Mouse (Mus musculus): ENCODE data around the gene Ano4. TPM values are rescaled to one million over a fixed set of nuclear protein-coding genes. Genes with fewer than 3 reads are reported as not detected.

Ano4 gene
- polyA plus RNA-seq, 1 experiment from 2014 or later: 2.8 TPM

DNA sequence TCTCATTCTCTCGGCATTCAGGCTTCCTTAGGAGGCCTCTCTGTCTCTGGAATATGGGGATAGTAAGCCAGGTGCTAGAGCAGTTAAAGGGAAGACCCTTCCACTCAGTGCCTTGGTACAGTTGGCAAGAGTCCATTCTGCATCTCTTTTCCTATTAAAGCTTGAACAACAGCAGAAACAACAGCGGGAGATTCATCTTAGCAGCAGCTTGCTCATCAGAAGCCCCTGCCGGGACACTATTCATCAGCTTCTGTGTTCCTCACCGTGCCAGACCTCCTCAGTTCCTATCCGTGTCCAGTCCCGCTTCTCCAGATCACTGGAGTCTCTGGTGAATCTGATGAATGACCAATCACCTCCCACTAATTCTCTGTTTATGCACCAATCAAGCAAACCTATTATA lies 128.5 kb downstream of the Ano4 start:
- no peaks in the 10 kb centered on the region for H3K4me1 ChIP-seq
- no peak overlapping the region for H3K9ac ChIP-seq
- H3K27ac ChIP-seq: no peak overlapping the region
- no peak overlapping the region for H3K4me2 ChIP-seq
- 78% methylated on average over 6 of the region's 6 CpGs for WGBS
- no peak for ATAC-seq
- no peaks in the 10 kb centered on the region for H3K9me3 ChIP-seq (replicated peaks)
- H3K36me3 ChIP-seq (ENCODE audit: poor library complexity, severe bottlenecking): no peaks in the 10 kb centered on the region
- H3K4me3 ChIP-seq: no peak overlapping the region
- no peaks in the 10 kb centered on the region for H3K27me3 ChIP-seq

DNA sequence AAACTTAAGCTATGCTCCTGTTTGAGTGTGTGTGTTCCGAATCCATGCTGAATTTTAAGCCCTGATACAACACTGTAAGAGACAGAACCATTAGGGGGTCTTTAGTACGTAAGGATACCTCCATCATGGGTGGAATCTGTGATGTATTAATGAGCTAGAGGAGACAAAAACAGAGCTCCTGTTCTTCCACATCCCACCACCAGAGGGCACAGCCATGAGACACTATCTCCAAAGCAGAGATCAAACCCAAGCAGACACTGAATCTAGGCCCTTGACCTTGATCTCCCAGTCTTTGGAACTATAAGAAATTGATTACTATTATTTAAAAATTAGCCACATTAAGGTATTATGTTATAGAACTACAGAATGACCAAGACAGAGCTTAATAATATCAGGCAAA lies 138.7 kb downstream of the Ano4 start:
- no peak for ATAC-seq
- Histone ChIP-seq H3K9me3 (replicated peaks) (no peaks in the 10 kb centered on the region), H3K4me3 (no peak overlapping the region), H3K4me2 (no peak overlapping the region), H3K9ac (no peak overlapping the region), H3K4me1 (no peaks in the 10 kb centered on the region), H3K27me3 (no peaks in the 10 kb centered on the region), H3K36me3 (ENCODE audit: poor library complexity, severe bottlenecking) (no peaks in the 10 kb centered on the region), H3K27ac (no peak overlapping the region)
- WGBS: 31% methylated on average over 2 of the region's 2 CpGs

DNA sequence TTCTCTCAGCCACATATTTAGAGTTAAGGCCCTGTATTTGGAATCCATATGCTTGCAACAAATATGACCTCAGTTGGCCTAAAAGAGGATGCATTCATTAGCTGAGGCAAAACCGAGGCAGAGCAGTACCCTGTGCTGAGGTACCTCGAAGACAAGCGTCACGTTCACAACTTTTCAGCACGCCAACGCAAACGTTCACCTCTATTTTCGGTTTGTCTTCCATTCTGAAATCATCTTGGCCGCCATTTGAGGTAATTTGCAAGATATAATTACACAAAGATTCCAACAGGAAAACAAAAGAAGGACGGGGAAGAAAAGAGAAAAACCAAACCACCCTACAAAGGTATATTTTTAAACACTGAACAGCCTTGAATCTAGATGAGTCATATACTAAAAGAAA lies 148.1 kb downstream of the Ano4 start:
- H3K27me3 ChIP-seq: no peaks in the 10 kb centered on the region
- no peak overlapping the region for H3K4me2 ChIP-seq
- ATAC-seq: no peak
- H3K4me3 ChIP-seq: no peak overlapping the region
- H3K9ac ChIP-seq: no peak overlapping the region
- no peaks in the 10 kb centered on the region for H3K4me1 ChIP-seq
- H3K36me3 ChIP-seq (ENCODE audit: poor library complexity, severe bottlenecking): no peaks in the 10 kb centered on the region
- H3K27ac ChIP-seq: no peak overlapping the region
- H3K9me3 ChIP-seq (replicated peaks): no peaks in the 10 kb centered on the region
- WGBS: 89% methylated on average over 10 of the region's 10 CpGs

DNA sequence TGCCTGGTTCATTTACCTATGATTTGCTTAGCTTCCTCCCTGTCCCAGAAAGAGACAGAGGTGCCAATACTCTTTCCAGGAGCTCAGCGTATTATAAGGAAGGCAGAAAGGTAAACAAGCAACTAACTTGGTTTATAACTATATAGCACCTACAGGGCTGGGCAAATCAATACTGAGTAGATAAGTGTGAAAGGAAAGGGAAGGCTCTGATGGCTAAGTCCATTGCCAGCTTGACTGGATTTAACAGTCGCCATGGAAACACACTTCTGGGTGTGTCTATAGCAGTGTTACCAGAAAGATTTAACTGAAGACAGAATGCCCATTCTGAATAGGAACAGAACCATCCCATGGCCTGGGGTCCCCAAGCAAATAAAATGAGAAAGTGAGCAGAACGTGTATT lies 149.5 kb downstream of the Ano4 start:
- no peak for ATAC-seq
- Histone ChIP-seq H3K27me3 (no peaks in the 10 kb centered on the region), H3K9ac (no peak overlapping the region), H3K27ac (no peak overlapping the region), H3K4me2 (no peak overlapping the region), H3K4me1 (no peaks in the 10 kb centered on the region), H3K4me3 (no peak overlapping the region), H3K9me3 (replicated peaks) (no peaks in the 10 kb centered on the region), H3K36me3 (ENCODE audit: poor library complexity, severe bottlenecking) (no peaks in the 10 kb centered on the region)
- WGBS: 78% methylated on average over 3 of the region's 3 CpGs

DNA sequence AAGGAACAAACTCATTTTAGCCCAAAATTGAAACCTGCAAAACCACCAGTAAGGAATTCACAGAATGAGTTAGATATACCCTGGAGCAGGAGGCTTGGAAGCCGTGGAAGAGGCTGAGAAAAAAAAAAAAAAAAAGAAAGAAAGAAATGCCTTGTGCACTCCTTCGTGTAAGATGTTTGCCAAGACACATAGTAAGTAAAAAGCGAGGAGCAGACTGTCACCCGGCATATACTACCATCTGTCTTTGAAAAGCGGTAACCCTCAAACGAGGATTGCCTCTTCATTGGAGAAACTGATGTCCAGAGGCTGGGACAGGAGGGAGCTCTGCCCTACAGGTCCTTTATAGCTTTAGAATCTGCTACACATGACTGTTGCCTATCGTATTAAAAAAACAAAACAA lies 150.1 kb downstream of the Ano4 start:
- ATAC-seq: no peak; the same call in 1 of the 2 replicates
- H3K4me2 ChIP-seq: no peak overlapping the region
- H3K36me3 ChIP-seq (ENCODE audit: poor library complexity, severe bottlenecking): no peaks in the 10 kb centered on the region
- 80% methylated on average over 7 of the region's 7 CpGs for WGBS
- no peak overlapping the region for H3K9ac ChIP-seq
- H3K4me3 ChIP-seq: no peak overlapping the region
- H3K27ac ChIP-seq: no peak overlapping the region
- H3K4me1 ChIP-seq: no peaks in the 10 kb centered on the region
- no peaks in the 10 kb centered on the region for H3K27me3 ChIP-seq
- H3K9me3 ChIP-seq (replicated peaks): no peaks in the 10 kb centered on the region

DNA sequence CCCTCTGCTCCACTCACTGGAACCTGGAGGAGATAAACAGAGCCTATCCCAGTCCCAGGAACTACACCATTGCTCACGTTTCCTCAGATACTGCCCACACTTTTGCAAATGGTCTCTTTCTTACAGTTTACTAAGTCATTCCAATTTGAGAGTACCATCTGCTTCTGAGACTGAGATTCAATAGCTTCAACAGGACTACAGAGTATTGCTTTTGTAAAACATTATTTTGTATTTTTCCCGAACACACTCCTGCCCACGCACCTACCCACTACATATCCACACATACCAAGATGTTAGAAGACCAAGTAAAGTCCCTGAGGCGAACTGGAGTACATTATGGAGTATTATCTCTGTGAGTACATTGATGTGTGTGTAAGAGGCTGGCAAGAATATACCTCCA lies 166.6 kb downstream of the Ano4 start:
- Histone ChIP-seq H3K27me3 (no peaks in the 10 kb centered on the region), H3K4me2 (no peak overlapping the region), H3K9ac (no peak overlapping the region), H3K4me1 (no peaks in the 10 kb centered on the region), H3K4me3 (no peak overlapping the region), H3K27ac (no peak overlapping the region), H3K36me3 (ENCODE audit: poor library complexity, severe bottlenecking) (no peaks in the 10 kb centered on the region), H3K9me3 (replicated peaks) (no peaks in the 10 kb centered on the region)
- no peak for ATAC-seq
- WGBS: 82% methylated on average over 4 of the region's 4 CpGs

DNA sequence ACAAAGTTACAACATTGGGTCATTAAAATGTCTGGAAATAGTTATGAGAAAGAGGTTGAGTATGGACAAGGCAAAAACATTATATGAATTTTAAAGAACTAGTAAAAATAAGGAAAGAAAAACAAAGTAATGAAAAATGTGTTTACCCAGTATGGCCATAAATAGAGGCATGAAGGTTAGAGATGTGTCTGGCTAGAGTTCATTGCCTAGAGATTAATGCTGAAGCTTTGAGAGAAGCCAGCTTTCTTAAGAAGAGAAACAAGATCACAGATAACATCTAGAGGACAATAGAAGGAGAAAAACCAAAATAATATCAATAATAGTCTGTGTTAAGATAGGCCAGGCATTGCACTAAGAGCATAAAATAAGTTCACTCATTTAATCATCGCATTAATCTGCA lies 180.0 kb downstream of the Ano4 start:
- no peaks in the 10 kb centered on the region for H3K27me3 ChIP-seq
- no peaks in the 10 kb centered on the region for H3K36me3 ChIP-seq (ENCODE audit: poor library complexity, severe bottlenecking)
- no peak for ATAC-seq
- no peak overlapping the region for H3K27ac ChIP-seq
- no peak overlapping the region for H3K9ac ChIP-seq
- 95% methylated on average over 1 of the region's 1 CpGs for WGBS
- no peaks in the 10 kb centered on the region for H3K4me1 ChIP-seq
- no peak overlapping the region for H3K4me3 ChIP-seq
- H3K9me3 ChIP-seq (replicated peaks): no peaks in the 10 kb centered on the region; the same call in 1 of the 2 replicates
- H3K4me2 ChIP-seq: no peak overlapping the region

DNA sequence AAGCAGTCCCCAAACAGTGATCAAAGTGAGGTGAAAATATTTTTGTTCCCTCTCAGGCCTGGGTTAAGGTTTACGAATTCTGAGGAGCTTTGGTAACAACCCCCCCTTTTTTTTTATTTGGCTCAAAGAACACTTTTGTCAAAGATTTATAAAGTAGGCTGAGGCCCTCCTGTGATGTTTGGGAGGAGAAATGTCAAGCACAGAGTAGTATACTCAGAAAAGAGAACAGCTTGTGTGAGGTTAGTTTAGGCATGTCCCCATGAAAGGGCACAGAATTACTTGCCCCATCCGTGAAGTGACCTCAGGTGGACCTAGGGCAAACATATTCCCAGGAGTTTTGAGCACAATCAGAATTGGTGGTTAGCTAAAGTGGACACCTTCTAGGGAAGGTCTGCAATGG lies 189.1 kb downstream of the Ano4 start:
- no peak overlapping the region for H3K9ac ChIP-seq

DNA sequence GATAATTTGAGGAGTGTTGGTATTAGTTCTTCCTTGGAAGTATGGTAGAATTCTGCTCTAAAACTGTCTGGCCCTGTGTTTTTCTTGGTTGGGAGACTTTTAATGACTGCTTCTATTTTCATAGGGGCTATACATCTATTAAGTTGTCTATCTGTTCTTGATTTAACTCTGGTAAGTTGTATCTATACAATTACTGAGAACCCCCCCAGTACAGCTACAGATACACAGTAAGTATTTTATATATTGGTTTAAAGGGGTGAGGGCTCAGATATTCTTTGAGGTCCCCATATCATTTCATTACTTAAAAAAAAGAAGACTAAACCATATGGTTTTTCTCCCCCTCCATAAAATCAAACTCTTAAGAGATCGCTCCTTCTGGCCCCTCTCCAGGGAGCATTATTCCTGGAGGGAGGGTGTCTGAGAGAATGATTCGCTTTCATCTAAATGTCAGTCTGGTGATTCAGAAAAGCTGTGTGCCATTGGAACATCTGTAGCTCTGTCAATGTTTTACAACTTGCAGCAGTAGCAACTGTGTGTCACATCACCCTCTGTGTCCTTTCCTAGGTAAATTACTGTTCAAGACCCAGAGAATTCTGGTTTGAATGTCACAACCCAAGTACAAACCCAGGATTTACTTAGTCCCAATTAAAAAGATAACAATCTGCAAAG lies 189.6 kb downstream of the Ano4 start:
- Histone ChIP-seq H3K9me3 (replicated peaks) (no peaks in the 10 kb centered on the region), H3K9ac (no peak overlapping the region), H3K36me3 (ENCODE audit: poor library complexity, severe bottlenecking) (no peaks in the 10 kb centered on the region), H3K4me2 (no peak overlapping the region), H3K27ac (no peak overlapping the region), H3K4me3 (no peak overlapping the region), H3K27me3 (no peaks in the 10 kb centered on the region), H3K4me1 (no peaks in the 10 kb centered on the region)
- no peak for ATAC-seq
- 80% methylated on average over 2 of the region's 2 CpGs for WGBS

More for the DNA sequence above, 189.1 kb downstream of the Ano4 start:
- Histone ChIP-seq H3K27ac (no peak overlapping the region), H3K4me2 (no peak overlapping the region), H3K4me1 (no peaks in the 10 kb centered on the region), H3K4me3 (no peak overlapping the region), H3K36me3 (ENCODE audit: poor library complexity, severe bottlenecking) (no peaks in the 10 kb centered on the region), H3K27me3 (no peaks in the 10 kb centered on the region), H3K9me3 (replicated peaks) (no peaks in the 10 kb centered on the region)
- no peak for ATAC-seq
- WGBS: 78% methylated on average over 2 of the region's 2 CpGs

DNA sequence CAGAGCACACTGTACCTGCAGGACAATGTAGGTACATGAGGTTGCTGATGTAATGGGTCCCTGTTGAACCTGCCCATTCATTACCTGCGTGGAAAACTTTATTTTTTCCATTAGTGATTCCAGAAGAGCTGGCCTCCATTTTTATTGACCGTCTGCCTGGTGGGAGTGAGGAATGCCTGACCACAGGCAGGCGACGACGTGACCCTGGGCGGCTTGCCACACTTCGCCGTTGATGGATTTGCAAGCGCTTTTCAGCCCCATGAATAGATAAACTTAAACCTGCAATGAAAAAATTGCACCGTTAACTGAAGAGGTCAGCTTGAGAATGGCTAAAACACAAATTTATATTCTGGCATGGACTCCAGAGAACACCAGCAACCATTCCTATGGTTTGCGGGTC lies 195.4 kb downstream of the Ano4 start:
- Histone ChIP-seq H3K4me1 (no peaks in the 10 kb centered on the region), H3K9ac (no peak overlapping the region), H3K4me2 (no peak overlapping the region), H3K4me3 (no peak overlapping the region), H3K27ac (no peak overlapping the region), H3K27me3 (no peaks in the 10 kb centered on the region), H3K36me3 (ENCODE audit: poor library complexity, severe bottlenecking) (no peaks in the 10 kb centered on the region), H3K9me3 (replicated peaks) (no peaks in the 10 kb centered on the region)
- 94% methylated on average over 11 of the region's 11 CpGs for WGBS
- ATAC-seq: no peak

DNA sequence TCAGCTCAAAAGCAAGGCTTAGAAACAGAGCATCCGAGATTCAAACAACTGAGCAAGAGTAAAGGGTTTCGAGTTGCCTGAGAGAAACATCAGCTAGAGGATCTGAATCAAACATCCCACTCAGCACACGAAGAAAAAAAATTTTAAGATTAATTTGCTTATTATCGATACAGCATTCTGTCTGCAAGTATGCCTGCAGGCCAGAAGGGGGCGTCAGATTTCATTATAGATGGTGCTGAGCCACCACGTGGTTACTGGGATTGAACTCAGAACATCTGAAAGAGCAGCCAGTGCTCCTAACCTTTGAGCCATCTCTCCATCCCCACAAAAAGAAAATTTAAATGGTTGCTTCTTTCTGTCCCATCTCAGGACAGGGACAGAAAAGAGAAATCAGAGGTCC lies 223.2 kb downstream of the Ano4 start:
- no peaks in the 10 kb centered on the region for H3K27me3 ChIP-seq
- no peaks in the 10 kb centered on the region for H3K4me1 ChIP-seq
- H3K9ac ChIP-seq: no peak overlapping the region
- H3K4me2 ChIP-seq: no peak overlapping the region
- no peak overlapping the region for H3K27ac ChIP-seq
- no peak overlapping the region for H3K4me3 ChIP-seq
- 57% methylated on average over 6 of the region's 6 CpGs for WGBS
- H3K36me3 ChIP-seq (ENCODE audit: poor library complexity, severe bottlenecking): no peaks in the 10 kb centered on the region
- ATAC-seq: no peak
- no peaks in the 10 kb centered on the region for H3K9me3 ChIP-seq (replicated peaks)

DNA sequence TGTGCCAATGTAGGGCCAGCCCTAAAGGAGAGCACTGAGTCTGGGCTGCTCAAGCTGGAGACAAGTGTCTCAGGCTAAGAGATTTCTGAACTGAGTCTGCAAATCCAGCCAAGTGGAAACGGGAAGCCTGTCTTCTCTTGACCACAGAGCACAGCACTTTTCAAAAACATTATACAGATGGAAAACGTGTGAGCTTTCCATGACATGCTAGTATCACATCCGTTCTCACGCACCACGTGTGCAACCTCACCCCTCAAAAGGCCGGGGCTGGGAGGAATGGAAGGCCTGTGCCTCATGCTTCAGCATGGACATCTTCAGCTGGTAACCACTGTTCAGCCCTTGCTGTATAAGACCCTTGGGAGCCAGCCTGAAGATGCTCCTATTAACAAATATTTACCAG lies 230.2 kb downstream of the Ano4 start:
- no peaks in the 10 kb centered on the region for H3K9me3 ChIP-seq (replicated peaks)
- 89% methylated on average over 6 of the region's 6 CpGs for WGBS
- no peaks in the 10 kb centered on the region for H3K36me3 ChIP-seq (ENCODE audit: poor library complexity, severe bottlenecking)
- no peak overlapping the region for H3K27ac ChIP-seq
- no peak for ATAC-seq
- H3K27me3 ChIP-seq: no peaks in the 10 kb centered on the region
- H3K9ac ChIP-seq: no peak overlapping the region
- no peak overlapping the region for H3K4me2 ChIP-seq
- no peak overlapping the region for H3K4me3 ChIP-seq
- peaks cover 8% of the 10 kb centered on the region; the same call in 1 of the 2 replicates for H3K4me1 ChIP-seq

DNA sequence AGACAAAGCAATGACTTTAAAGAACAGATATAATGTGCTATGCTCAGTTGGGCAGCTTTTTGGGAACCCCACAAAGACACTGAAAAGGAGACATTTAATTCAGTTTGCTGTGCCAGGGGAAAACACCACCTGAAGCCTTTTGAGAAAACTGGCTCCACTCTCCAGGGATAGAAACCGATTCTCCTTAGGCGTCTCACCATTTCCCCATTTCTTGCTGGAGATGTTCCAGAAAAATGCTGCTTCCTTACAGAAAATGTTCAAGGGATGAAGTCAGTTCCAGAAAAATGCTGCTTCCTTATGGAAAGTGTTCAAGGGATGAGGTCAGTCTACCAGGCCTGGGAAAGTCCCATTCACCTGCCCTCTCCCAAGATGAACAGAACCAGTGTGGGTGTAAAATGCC lies 233.1 kb downstream of the Ano4 start:
- H3K4me3 ChIP-seq: no peak overlapping the region
- WGBS: 68% methylated on average over 2 of the region's 2 CpGs
- H3K4me2 ChIP-seq: no peak overlapping the region
- no peaks in the 10 kb centered on the region for H3K9me3 ChIP-seq (replicated peaks)
- no peaks in the 10 kb centered on the region for H3K27me3 ChIP-seq
- H3K4me1 ChIP-seq: peaks cover 8% of the 10 kb centered on the region; the same call in 1 of the 2 replicates
- H3K27ac ChIP-seq: no peak overlapping the region
- no peaks in the 10 kb centered on the region for H3K36me3 ChIP-seq (ENCODE audit: poor library complexity, severe bottlenecking)
- H3K9ac ChIP-seq: no peak overlapping the region
- no peak for ATAC-seq
